Mouse (Mus musculus): ENCODE data around the gene Arhgap22.

GRCm38 (mm10) chr14:33232048-33232447, 18.2 kb downstream of the Arhgap22 start:
- TF ChIP-seq MXI1 (IDR thresholded peaks at IDR 0.05; ENCODE audit: low read depth, low read length) (no peak), CTCF (IDR thresholded peaks at IDR 0.05 in 2 of 3, conservative IDR thresholded peaks at IDR 0.05 in 1 of 3; ENCODE audit: control insufficient read depth in 1 of 3, insufficient read depth in 1 of 3, low read depth in 2 of 3, low read length in 3 of 3, poor library complexity in 1 of 3, severe bottlenecking in 1 of 3) (no peak), TCF12 (IDR thresholded peaks at IDR 0.05; ENCODE audit: low read depth, low read length) (no peak), GATA1 (IDR thresholded peaks at IDR 0.05; ENCODE audit: low read depth, low read length) (no peak), CHD2 (IDR thresholded peaks at IDR 0.05; ENCODE audit: low read length) (no peak), TBP (IDR thresholded peaks at IDR 0.05; ENCODE audit: low read depth, low read length) (no peak), NELFE (IDR thresholded peaks at IDR 0.05; ENCODE audit: low read depth, low read length) (no peak), TAL1 (IDR thresholded peaks at IDR 0.05; ENCODE audit: low read length) (no peak), USF1 (IDR thresholded peaks at IDR 0.05; ENCODE audit: low read depth, low read length) (no peak), POLR2A (IDR thresholded peaks at IDR 0.05; ENCODE audit: control insufficient read depth in 1 of 2, insufficient read depth in 1 of 2, low read depth in 1 of 2, low read length in 2 of 2, poor library complexity in 1 of 2) (no peak), UBTF (IDR thresholded peaks at IDR 0.05; ENCODE audit: borderline replicate concordance, insufficient read depth, low read depth, low read length) (no peak), EP300 (IDR thresholded peaks at IDR 0.05; ENCODE audit: low read depth in 1 of 2, low read length in 2 of 2) (no peak), POLR2AphosphoS2 (IDR thresholded peaks at IDR 0.05; ENCODE audit: low read length) (no peak)

Data from MEL (cell line).